Mouse (Mus musculus) G1E (cell line): ENCODE measurements at regions not wholly inside any gene's neighbourhood (a gene's known extent, or its start where the extent isn't known, plus 50 kb on each side); places are given as distances from the start of the nearest gene placed in this dataset.

Experiments
- ATAC-seq: 2 replicates; pipeline ENCODE4 v1.8.0; 2016; ENCODE audit warnings: mild to moderate bottlenecking; ENCODE audit not compliant: insufficient number of reproducible peaks, poor library complexity, low FRiP score, severe bottlenecking; ENCODE audit errors: extremely low read depth
- DNase-seq: peaks from one replicate; pipeline ENCODE4 v3.0.0; 2012; ENCODE audit warnings: low spot score
- H3K27me3 ChIP-seq: 2 replicates; pipeline ENCODE4 v1.6.1; 2012; ENCODE audit warnings: mild to moderate bottlenecking, low read length, inconsistent platforms; ENCODE audit not compliant: insufficient read depth
- H3K36me3 ChIP-seq: replicated peaks from 2 replicates; pipeline ENCODE3; 2012; ENCODE audit warnings: mild to moderate bottlenecking, inconsistent platforms
- H3K4me1 ChIP-seq: 2 replicates; pipeline ENCODE4 v1.6.1; 2012; ENCODE audit warnings: low read depth, low read length, inconsistent platforms, mixed read lengths; ENCODE audit not compliant: insufficient read depth
- H3K4me3 ChIP-seq: 2 replicates; pipeline ENCODE4 v1.5.1; 2012; ENCODE audit warnings: low read depth, mild to moderate bottlenecking, inconsistent platforms, low read length, moderate library complexity, mixed read lengths
- H3K9me3 ChIP-seq: replicated peaks from 2 replicates; pipeline ENCODE4 v1.6.1; 2012; ENCODE audit warnings: inconsistent platforms
- CTCF ChIP-seq: IDR thresholded peaks from 2 replicates; pipeline ENCODE4 v1.5.1; 2012; ENCODE audit warnings: low read depth, low read length, inconsistent platforms, mixed read lengths
- GATA1 ChIP-seq: IDR thresholded peaks from 2 replicates; pipeline ENCODE4 v1.6.1; 2012; ENCODE audit warnings: borderline replicate concordance, low read length, inconsistent platforms, mixed read lengths
- GATA2 ChIP-seq: IDR thresholded peaks from 2 replicates; pipeline ENCODE4 v1.6.1; 2012; ENCODE audit warnings: low read depth, low read length, inconsistent platforms, borderline replicate concordance
- POLR2AphosphoS5 ChIP-seq: IDR thresholded peaks from 2 replicates; pipeline ENCODE4 v1.6.1; 2012; ENCODE audit warnings: low read depth, low read length, inconsistent platforms; ENCODE audit not compliant: insufficient replicate concordance
- TAL1 ChIP-seq: conservative IDR thresholded peaks from 2 replicates; pipeline ENCODE4 v1.6.1; 2012; ENCODE audit warnings: low read depth, low read length, inconsistent platforms, mixed read lengths

DNA sequence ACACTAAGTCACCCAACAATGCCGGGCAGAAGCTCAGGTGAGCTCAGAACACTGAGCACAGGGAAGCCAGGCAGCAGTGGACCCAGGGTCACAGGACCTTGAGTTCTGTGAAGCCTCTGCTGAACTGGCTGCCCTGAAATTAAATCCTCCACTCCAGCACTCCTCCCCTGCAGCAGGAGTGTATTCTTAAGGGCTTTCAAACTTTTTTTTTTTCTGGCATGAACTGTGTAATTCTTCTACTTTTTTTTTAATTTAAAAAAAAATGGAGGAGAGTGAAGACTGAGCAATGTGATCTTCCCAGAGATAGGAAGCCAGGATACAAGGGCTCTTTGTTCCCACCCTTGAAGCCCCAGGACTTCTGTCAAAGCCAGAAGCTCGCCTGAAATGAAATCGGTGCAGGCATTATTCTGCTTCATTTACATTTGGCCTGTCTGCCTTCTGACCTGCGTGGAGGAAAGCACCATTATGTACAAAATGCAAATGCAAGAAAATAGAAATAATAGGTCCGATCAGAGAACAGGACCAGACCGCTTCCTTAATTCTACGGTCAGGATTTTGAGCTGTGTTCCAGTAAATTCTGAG lies 331.3 kb upstream of the Mki67 start:
- Histone ChIP-seq H3K4me3 (no peak overlapping the region), H3K9me3 (peaks cover 73% of the 10 kb centered on the region), H3K4me1 (no peaks in the 10 kb centered on the region), H3K36me3 (no peaks in the 10 kb centered on the region), H3K27me3 (no peaks in the 10 kb centered on the region)
- TF ChIP-seq GATA2 (no peak), CTCF (no peak), POLR2AphosphoS5 (no peak), TAL1 (no peak), GATA1 (no peak)
- no peak for DNase-seq
- no peak for ATAC-seq

- DNase-seq, result no peak
- H3K36me3 ChIP-seq, result no peaks in the 10 kb centered on the region
- H3K9me3 ChIP-seq, result peaks cover 63% of the 10 kb centered on the region
- no peaks in the 10 kb centered on the region for H3K4me1 ChIP-seq
- no peak overlapping the region for H3K4me3 ChIP-seq
- no peak for TF ChIP-seq POLR2AphosphoS5
- TF ChIP-seq GATA2, result no peak
- TF ChIP-seq CTCF, result no peak
- no peak for TF ChIP-seq GATA1
- TF ChIP-seq TAL1, result no peak
- no peaks in the 10 kb centered on the region for H3K27me3 ChIP-seq
- ATAC-seq, result no peak
These were observed 332.9 kb upstream of the Mki67 start for GRCm38 (mm10) chr7:136048925-136049586.

- H3K4me1 ChIP-seq, result no peaks in the 10 kb centered on the region
- no peak for ATAC-seq
- TF ChIP-seq CTCF, result no peak
- no peak for TF ChIP-seq GATA2
- no peak for TF ChIP-seq GATA1
- TF ChIP-seq POLR2AphosphoS5, result no peak
- no peak for TF ChIP-seq TAL1
- H3K36me3 ChIP-seq, result no peaks in the 10 kb centered on the region
- no peak for DNase-seq
- H3K27me3 ChIP-seq, result no peaks in the 10 kb centered on the region
- peaks cover 57% of the 10 kb centered on the region for H3K9me3 ChIP-seq
- H3K4me3 ChIP-seq, result no peak overlapping the region
These were observed 333.4 kb upstream of the Mki67 start for GRCm38 (mm10) chr7:136049587-136049930.

GRCm38 (mm10) chr7:136050116-136050515 lies 334.0 kb upstream of the Mki67 start:
- H3K36me3 ChIP-seq, result no peaks in the 10 kb centered on the region
- no peaks in the 10 kb centered on the region for H3K27me3 ChIP-seq
- peaks cover 56% of the 10 kb centered on the region for H3K9me3 ChIP-seq
- no peak for DNase-seq
- no peaks in the 10 kb centered on the region for H3K4me1 ChIP-seq
- ATAC-seq, result no peak
- H3K4me3 ChIP-seq, result no peak overlapping the region
- TF ChIP-seq TAL1 (no peak), POLR2AphosphoS5 (no peak), CTCF (no peak), GATA2 (no peak), GATA1 (no peak)

DNA sequence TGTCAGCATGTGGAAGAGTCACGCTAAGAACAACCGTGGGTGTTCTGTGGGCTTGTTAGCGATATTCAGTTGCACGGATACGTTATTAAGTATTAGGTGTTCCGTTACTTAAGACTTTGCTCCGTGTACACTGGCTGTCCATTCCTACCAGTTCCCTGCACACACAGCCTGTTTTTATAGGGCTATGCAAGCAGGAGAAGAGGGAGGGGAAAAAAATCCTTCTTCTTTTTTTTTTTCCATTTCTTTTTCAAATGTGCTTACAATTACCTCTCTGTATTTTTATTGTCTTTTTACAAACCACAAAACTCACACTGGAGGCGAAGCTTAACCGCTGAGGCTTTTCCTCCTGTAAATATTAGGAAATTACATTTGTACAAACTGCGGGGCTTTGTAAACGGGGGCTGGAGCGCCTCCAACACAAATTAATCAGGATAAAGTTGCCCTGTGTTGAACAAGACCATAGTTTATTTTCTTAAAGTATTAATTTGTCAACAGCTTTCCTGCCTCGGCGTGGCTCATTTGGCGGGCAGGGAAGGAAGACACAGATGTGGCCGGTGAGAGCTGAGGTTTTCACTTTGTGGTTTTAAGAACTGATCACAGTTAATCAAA lies 340.8 kb upstream of the Mki67 start:
- no peak for ATAC-seq
- no peaks in the 10 kb centered on the region for H3K4me1 ChIP-seq
- DNase-seq, result no peak
- no peak overlapping the region for H3K4me3 ChIP-seq
- H3K36me3 ChIP-seq, result no peaks in the 10 kb centered on the region
- TF ChIP-seq GATA2 (no peak), CTCF (no peak), TAL1 (no peak)
- H3K9me3 ChIP-seq, result peaks cover 34% of the 10 kb centered on the region
- no peaks in the 10 kb centered on the region for H3K27me3 ChIP-seq

DNA sequence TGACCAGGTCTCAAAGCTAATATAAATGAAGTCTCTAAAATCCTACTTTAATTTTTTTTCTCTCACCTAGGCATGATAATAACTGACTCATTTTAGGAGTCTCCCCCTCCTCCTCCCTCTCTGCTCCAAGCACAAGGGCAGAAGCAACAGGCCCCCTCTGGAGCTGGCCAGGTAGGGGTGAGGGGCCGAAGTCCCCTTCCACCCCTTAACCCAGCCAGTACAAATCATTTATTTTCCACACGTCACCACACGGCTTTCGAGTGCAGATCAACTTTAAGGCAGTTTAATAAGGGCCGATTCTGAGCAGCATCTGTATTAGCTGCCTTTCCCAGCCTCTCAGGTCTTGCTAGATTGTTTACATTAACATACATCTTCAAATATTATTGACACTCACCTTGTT lies 342.2 kb upstream of the Mki67 start:
- TF ChIP-seq GATA2 (no peak), CTCF (no peak), POLR2AphosphoS5 (no peak), TAL1 (no peak), GATA1 (no peak)
- H3K4me3 ChIP-seq, result no peak overlapping the region
- H3K27me3 ChIP-seq, result no peaks in the 10 kb centered on the region
- no peak for DNase-seq
- no peaks in the 10 kb centered on the region for H3K36me3 ChIP-seq
- peaks cover 34% of the 10 kb centered on the region for H3K9me3 ChIP-seq
- no peak for ATAC-seq
- H3K4me1 ChIP-seq, result no peaks in the 10 kb centered on the region
